Mouse (Mus musculus): ENCODE measurements at regions not wholly inside any gene's neighbourhood (a gene's known extent, or its start where the extent isn't known, plus 50 kb on each side); places are given as distances from the start of the nearest gene placed in this dataset.

GRCm38 (mm10) chr13:20661243-20661642, 132.7 kb upstream of the Aoah start:
- 50% methylated on average over 1 of the region's 1 CpGs for WGBS
- ATAC-seq (ENCODE audit: low FRiP score, low TSS enrichment) = no peak
- H3K27ac ChIP-seq (ENCODE audit: low read depth, low read length) = no peak overlapping the region

GRCm38 (mm10) chr13:20678754-20679153, 115.2 kb upstream of the Aoah start:
- ATAC-seq (ENCODE audit: low FRiP score, low TSS enrichment) = no peak; the same call in 1 of the 2 replicates
- Histone ChIP-seq H3K4me3 (ENCODE audit: low read length) (no peak overlapping the region), H3K4me2 (replicated peaks; ENCODE audit: low read depth, low read length) (no peak overlapping the region), H3K4me1 (ENCODE audit: control insufficient read depth, insufficient read depth, low read length) (no peaks in the 10 kb centered on the region), H3K27ac (ENCODE audit: low read depth, low read length) (no peak overlapping the region), H3K27me3 (ENCODE audit: control insufficient read depth, insufficient read depth, low read length) (no peaks in the 10 kb centered on the region), H3K36me3 (ENCODE audit: control insufficient read depth, insufficient read depth, low read length) (no peaks in the 10 kb centered on the region), H3K9me3 (ENCODE audit: control insufficient read depth, low read length) (no peaks in the 10 kb centered on the region), H3K9ac (ENCODE audit: low read depth, low read length) (no peak overlapping the region)
- WGBS = 71% methylated on average over 3 of the region's 3 CpGs

More at GRCm38 (mm10) chr13:20661243-20661642, 132.7 kb upstream of the Aoah start:
- Histone ChIP-seq H3K27me3 (ENCODE audit: control insufficient read depth, insufficient read depth, low read length) (no peaks in the 10 kb centered on the region), H3K36me3 (ENCODE audit: control insufficient read depth, insufficient read depth, low read length) (no peaks in the 10 kb centered on the region), H3K4me3 (ENCODE audit: low read length) (no peak overlapping the region), H3K9ac (ENCODE audit: low read depth, low read length) (no peak overlapping the region), H3K4me1 (ENCODE audit: control insufficient read depth, insufficient read depth, low read length) (no peaks in the 10 kb centered on the region), H3K4me2 (replicated peaks; ENCODE audit: low read depth, low read length) (no peak overlapping the region), H3K9me3 (ENCODE audit: control insufficient read depth, low read length) (no peaks in the 10 kb centered on the region)

- Histone ChIP-seq H3K27me3 (ENCODE audit: control insufficient read depth, insufficient read depth, low read length) (no peaks in the 10 kb centered on the region), H3K4me1 (ENCODE audit: control insufficient read depth, insufficient read depth, low read length) (no peaks in the 10 kb centered on the region), H3K4me3 (ENCODE audit: low read length) (no peak overlapping the region), H3K36me3 (ENCODE audit: control insufficient read depth, insufficient read depth, low read length) (no peaks in the 10 kb centered on the region), H3K9ac (ENCODE audit: low read depth, low read length) (no peak overlapping the region), H3K27ac (ENCODE audit: low read depth, low read length) (no peak overlapping the region), H3K4me2 (replicated peaks; ENCODE audit: low read depth, low read length) (no peak overlapping the region), H3K9me3 (ENCODE audit: control insufficient read depth, low read length) (no peaks in the 10 kb centered on the region)
- ATAC-seq (ENCODE audit: low FRiP score, low TSS enrichment) = peak; percentile 9; the same call in 1 of the 2 replicates
- WGBS = 57% methylated on average over 9 of the region's 9 CpGs
Measured at GRCm38 (mm10) chr13:20686914-20687313, 107.0 kb upstream of the Aoah start.

- Histone ChIP-seq H3K9ac (ENCODE audit: low read depth, low read length) (no peak overlapping the region), H3K4me3 (ENCODE audit: low read length) (no peak overlapping the region), H3K36me3 (ENCODE audit: control insufficient read depth, insufficient read depth, low read length) (no peaks in the 10 kb centered on the region), H3K27me3 (ENCODE audit: control insufficient read depth, insufficient read depth, low read length) (no peaks in the 10 kb centered on the region), H3K9me3 (ENCODE audit: control insufficient read depth, low read length) (no peaks in the 10 kb centered on the region), H3K4me1 (ENCODE audit: control insufficient read depth, insufficient read depth, low read length) (no peaks in the 10 kb centered on the region), H3K27ac (ENCODE audit: low read depth, low read length) (no peak overlapping the region), H3K4me2 (replicated peaks; ENCODE audit: low read depth, low read length) (no peak overlapping the region)
- ATAC-seq (ENCODE audit: low FRiP score, low TSS enrichment) = no peak
- 86% methylated on average over 1 of the region's 1 CpGs for WGBS
Measured at GRCm38 (mm10) chr13:20687453-20687852, 106.5 kb upstream of the Aoah start.

- no peaks in the 10 kb centered on the region for H3K36me3 ChIP-seq (ENCODE audit: control insufficient read depth, insufficient read depth, low read length)
- WGBS = 93% methylated on average over 6 of the region's 6 CpGs
- no peak overlapping the region for H3K4me2 ChIP-seq (replicated peaks; ENCODE audit: low read depth, low read length)
- no peak overlapping the region for H3K9ac ChIP-seq (ENCODE audit: low read depth, low read length)
- no peak overlapping the region for H3K4me3 ChIP-seq (ENCODE audit: low read length)
- no peak for ATAC-seq (ENCODE audit: low FRiP score, low TSS enrichment)
- H3K27me3 ChIP-seq (ENCODE audit: control insufficient read depth, insufficient read depth, low read length) = no peaks in the 10 kb centered on the region
- no peaks in the 10 kb centered on the region for H3K4me1 ChIP-seq (ENCODE audit: control insufficient read depth, insufficient read depth, low read length)
- no peak overlapping the region for H3K27ac ChIP-seq (ENCODE audit: low read depth, low read length)
- no peaks in the 10 kb centered on the region for H3K9me3 ChIP-seq (ENCODE audit: control insufficient read depth, low read length)
Measured at GRCm38 (mm10) chr13:20711486-20711885, 82.4 kb upstream of the Aoah start.

- no peaks in the 10 kb centered on the region for H3K36me3 ChIP-seq (ENCODE audit: control insufficient read depth, insufficient read depth, low read length)
- H3K27me3 ChIP-seq (ENCODE audit: control insufficient read depth, insufficient read depth, low read length) = no peaks in the 10 kb centered on the region
- ATAC-seq (ENCODE audit: low FRiP score, low TSS enrichment) = no peak
- H3K9me3 ChIP-seq (ENCODE audit: control insufficient read depth, low read length) = no peaks in the 10 kb centered on the region
- no peak overlapping the region for H3K4me2 ChIP-seq (replicated peaks; ENCODE audit: low read depth, low read length)
- no peaks in the 10 kb centered on the region for H3K4me1 ChIP-seq (ENCODE audit: control insufficient read depth, insufficient read depth, low read length)
- no peak overlapping the region for H3K27ac ChIP-seq (ENCODE audit: low read depth, low read length)
- H3K4me3 ChIP-seq (ENCODE audit: low read length) = no peak overlapping the region
- H3K9ac ChIP-seq (ENCODE audit: low read depth, low read length) = no peak overlapping the region
- 83% methylated on average over 3 of the region's 3 CpGs for WGBS
Measured at GRCm38 (mm10) chr13:20723326-20724120, 70.4 kb upstream of the Aoah start.

- Histone ChIP-seq H3K9ac (ENCODE audit: low read depth, low read length) (no peak overlapping the region), H3K36me3 (ENCODE audit: control insufficient read depth, insufficient read depth, low read length) (no peaks in the 10 kb centered on the region), H3K4me3 (ENCODE audit: low read length) (no peak overlapping the region), H3K4me2 (replicated peaks; ENCODE audit: low read depth, low read length) (no peak overlapping the region), H3K27ac (ENCODE audit: low read depth, low read length) (no peak overlapping the region), H3K27me3 (ENCODE audit: control insufficient read depth, insufficient read depth, low read length) (no peaks in the 10 kb centered on the region), H3K9me3 (ENCODE audit: control insufficient read depth, low read length) (no peaks in the 10 kb centered on the region), H3K4me1 (ENCODE audit: control insufficient read depth, insufficient read depth, low read length) (no peaks in the 10 kb centered on the region)
- no peak for ATAC-seq (ENCODE audit: low FRiP score, low TSS enrichment)
- 95% methylated on average over 2 of the region's 2 CpGs for WGBS
Measured at GRCm38 (mm10) chr13:20724419-20724818, 69.5 kb upstream of the Aoah start.

- no peak overlapping the region for H3K27ac ChIP-seq (ENCODE audit: low read depth, low read length)
- H3K4me3 ChIP-seq (ENCODE audit: low read length) = no peak overlapping the region
- ATAC-seq (ENCODE audit: low FRiP score, low TSS enrichment) = no peak
- no peaks in the 10 kb centered on the region for H3K9me3 ChIP-seq (ENCODE audit: control insufficient read depth, low read length)
- no peak overlapping the region for H3K9ac ChIP-seq (ENCODE audit: low read depth, low read length)
- no peaks in the 10 kb centered on the region for H3K27me3 ChIP-seq (ENCODE audit: control insufficient read depth, insufficient read depth, low read length)
- no peaks in the 10 kb centered on the region for H3K4me1 ChIP-seq (ENCODE audit: control insufficient read depth, insufficient read depth, low read length)
- no peaks in the 10 kb centered on the region for H3K36me3 ChIP-seq (ENCODE audit: control insufficient read depth, insufficient read depth, low read length)
- H3K4me2 ChIP-seq (replicated peaks; ENCODE audit: low read depth, low read length) = no peak overlapping the region
- WGBS = 64% methylated on average over 4 of the region's 4 CpGs
Measured at GRCm38 (mm10) chr13:20725556-20725955, 68.4 kb upstream of the Aoah start.

- H3K27me3 ChIP-seq (ENCODE audit: control insufficient read depth, insufficient read depth, low read length) = no peaks in the 10 kb centered on the region
- 98% methylated on average over 3 of the region's 3 CpGs for WGBS
- H3K9me3 ChIP-seq (ENCODE audit: control insufficient read depth, low read length) = no peaks in the 10 kb centered on the region
- H3K4me2 ChIP-seq (replicated peaks; ENCODE audit: low read depth, low read length) = no peak overlapping the region
- no peak overlapping the region for H3K27ac ChIP-seq (ENCODE audit: low read depth, low read length)
- no peaks in the 10 kb centered on the region for H3K36me3 ChIP-seq (ENCODE audit: control insufficient read depth, insufficient read depth, low read length)
- no peaks in the 10 kb centered on the region for H3K4me1 ChIP-seq (ENCODE audit: control insufficient read depth, insufficient read depth, low read length)
- no peak overlapping the region for H3K9ac ChIP-seq (ENCODE audit: low read depth, low read length)
- ATAC-seq (ENCODE audit: low FRiP score, low TSS enrichment) = no peak
- H3K4me3 ChIP-seq (ENCODE audit: low read length) = no peak overlapping the region
Measured at GRCm38 (mm10) chr13:20728064-20728463, 65.8 kb upstream of the Aoah start.
